Mouse (Mus musculus): ENCODE results near the gene Klrg2.

Gene Klrg2

DNA sequence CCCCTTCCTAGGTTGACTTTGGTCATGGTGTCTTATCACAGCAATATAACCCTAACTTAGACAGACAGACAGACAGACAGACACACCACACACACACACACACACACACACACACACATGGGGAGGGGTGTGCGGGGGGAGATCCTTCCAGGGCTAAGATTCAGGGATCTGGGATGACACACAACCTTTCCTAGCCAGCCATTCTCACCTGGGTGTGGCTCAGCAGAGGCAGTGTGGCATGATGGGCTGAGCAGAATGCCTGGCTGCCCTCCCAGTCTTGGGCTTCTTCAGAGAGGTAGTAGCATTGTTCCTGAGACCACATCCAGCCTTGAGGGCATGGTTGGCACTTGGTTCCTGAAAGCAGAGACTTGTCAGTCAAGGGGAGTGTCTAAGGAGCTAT is 7.5 kb downstream of the Klrg2 start:
- DNase-seq (ENCODE audit: low read depth, low spot score) = no peak

DNA sequence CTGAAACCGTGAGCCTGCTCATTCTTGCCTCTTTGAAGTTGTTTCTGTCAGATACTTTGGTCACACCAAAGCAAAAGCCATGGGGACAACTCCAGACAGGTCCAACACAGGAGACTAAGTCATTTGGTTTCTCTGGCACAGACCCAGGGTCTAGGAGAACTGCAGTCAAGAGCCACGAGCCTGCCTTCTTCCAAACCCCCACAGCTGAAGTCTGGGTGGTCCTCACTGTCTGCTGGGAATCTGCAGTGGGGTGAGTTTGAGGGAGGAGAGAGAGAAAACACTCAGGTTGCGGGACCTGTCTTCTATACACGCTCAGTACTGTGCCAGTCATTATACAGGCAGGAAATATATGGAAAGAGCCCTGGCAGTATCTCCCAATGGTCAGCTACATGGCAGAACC is 9.6 kb downstream of the Klrg2 start:
- no peak for DNase-seq (ENCODE audit: low read depth, low spot score)

GRCm38 (mm10) chr6:38627081-38627480 is 10.0 kb downstream of the Klrg2 start:
- no peak for DNase-seq (ENCODE audit: low read depth, low spot score)

DNA sequence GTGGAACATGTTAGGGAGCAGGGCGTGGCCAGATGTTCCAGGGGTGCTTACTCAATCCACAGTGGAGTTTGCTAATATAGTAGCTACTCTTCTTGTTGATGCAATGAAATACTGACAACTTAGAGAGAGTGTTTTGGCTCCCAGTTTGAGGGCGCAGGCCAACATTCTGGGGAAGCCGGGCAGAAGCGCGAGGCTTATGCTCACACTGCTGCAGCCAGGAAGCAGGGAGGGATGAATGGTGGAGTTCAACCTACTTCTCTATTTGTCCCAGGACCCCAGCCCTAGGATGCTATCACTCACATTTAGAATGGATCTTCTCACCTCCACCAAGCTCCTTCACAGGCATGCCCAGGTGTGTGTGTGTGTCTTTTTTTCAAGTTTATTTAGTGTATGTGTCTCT is 11.0 kb downstream of the Klrg2 start:
- DNase-seq (ENCODE audit: low read depth, low spot score) = no peak

DNA sequence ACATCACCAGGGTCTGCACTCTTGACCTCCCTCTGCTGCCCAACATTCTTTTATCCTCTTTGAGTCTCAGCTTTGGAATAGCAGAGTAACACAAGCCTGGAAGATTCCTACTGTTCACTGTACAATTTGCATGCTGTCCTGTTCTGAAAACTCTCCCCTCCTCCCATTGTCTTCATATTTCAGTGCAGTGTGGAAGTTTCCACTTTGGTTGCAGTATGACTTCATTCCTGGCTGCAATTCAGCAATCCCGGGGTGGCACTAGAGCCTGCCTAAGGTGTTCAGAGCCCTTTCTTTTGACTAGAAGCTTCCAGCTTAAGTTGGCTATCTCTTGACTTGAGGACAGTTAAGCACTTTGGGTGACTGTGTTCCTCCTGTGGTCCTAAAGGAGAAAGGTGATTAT is 12.6 kb downstream of the Klrg2 start:
- no peak for DNase-seq (ENCODE audit: low read depth, low spot score)

DNA sequence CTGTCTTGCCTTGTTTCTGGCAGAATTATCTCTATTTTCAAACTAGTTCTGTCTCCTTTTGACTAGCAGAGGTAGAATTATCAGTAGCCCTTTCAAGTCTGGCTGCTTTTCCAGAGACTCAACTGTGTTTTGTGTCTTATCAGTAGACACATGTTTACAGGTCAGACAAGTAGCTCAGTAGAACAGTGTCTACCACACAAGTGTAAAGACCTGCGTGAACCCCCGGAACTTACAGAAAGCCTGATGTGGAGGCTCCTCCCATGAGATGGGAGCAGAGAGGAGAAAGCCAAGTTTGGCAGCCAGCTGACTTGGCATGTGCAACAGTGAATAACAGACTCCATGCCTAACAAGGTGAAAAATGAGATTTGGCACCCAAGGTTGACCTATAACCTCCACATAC is 13.6 kb downstream of the Klrg2 start:
- DNase-seq (ENCODE audit: low read depth, low spot score) = no peak

- DNase-seq (ENCODE audit: low read depth, low spot score) = no peak
Observed at GRCm38 (mm10) chr6:38622406-38622805, 14.6 kb downstream of the Klrg2 start.

- no peak for DNase-seq (ENCODE audit: low read depth, low spot score)
Observed at GRCm38 (mm10) chr6:38609892-38610291, 27.1 kb downstream of the Klrg2 start.

DNA sequence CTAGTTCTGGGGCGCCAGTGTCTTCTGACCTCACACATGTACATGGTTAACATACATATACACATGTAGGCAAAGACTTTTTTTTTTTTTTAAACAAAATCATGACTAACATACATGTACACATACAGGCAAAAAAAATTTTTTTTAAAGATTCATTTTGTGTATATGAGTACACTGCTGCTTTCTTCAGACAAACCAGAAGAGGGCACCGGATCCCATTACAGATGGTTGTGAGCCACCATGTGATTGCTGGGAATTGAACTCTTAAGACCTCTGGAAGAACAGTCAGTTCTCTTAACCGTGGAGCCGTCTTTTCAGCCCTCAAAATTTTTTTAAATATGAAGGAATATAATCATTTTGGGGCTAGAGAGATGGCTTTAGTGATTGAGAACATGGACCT is 39.6 kb downstream of the Klrg2 start:
- DNase-seq (ENCODE audit: low read depth, low spot score) = no peak

DNA sequence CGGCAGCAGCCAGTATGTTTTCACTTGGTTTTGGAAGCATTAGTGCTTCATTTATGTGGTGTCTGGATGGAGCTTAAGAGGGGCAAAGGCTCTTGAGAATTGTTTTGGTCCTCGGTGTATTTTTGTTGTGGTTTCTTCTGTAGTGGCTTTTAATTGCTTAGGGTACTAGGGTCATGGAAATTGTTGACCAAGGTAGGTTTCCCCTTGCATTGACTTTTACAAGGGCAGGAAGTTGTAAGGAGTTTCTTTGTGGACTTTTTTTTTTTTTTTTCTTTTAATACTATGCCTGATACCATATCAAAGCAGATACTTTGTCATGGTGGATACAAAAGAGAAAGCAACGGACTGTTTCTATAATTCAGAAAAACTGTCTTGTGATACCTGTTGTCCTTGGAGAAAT is 55.3 kb downstream of the Klrg2 start:
- DNase-seq (ENCODE audit: low read depth, low spot score) = no peak

GRCm38 (mm10) chr6:38580112-38580857 is 56.8 kb downstream of the Klrg2 start:
- DNase-seq (ENCODE audit: low read depth, low spot score) = no peak

- DNase-seq (ENCODE audit: low read depth, low spot score) = no peak
Observed at GRCm38 (mm10) chr6:38576096-38576495, 60.9 kb downstream of the Klrg2 start.
